Mouse (Mus musculus) cerebellum, adult 2 months (tissue): ENCODE measurements around the gene Nrarp.

Experiments used
- CTCF ChIP-seq: fragments of 200-500 bp; IDR thresholded peaks from 2 replicates; pipeline ENCODE4 v1.5.1; 2011; ENCODE audit warnings: low read depth, mild to moderate bottlenecking, control low read depth, low read length, moderate library complexity, borderline replicate concordance; ENCODE audit not compliant: insufficient read depth
- POLR2A ChIP-seq: fragments of 200-500 bp; IDR thresholded peaks from 2 replicates; pipeline ENCODE4 v1.6.1; 2011; ENCODE audit warnings: low read length, control low read depth, borderline replicate concordance; ENCODE audit not compliant: insufficient read depth

- TF ChIP-seq CTCF (no peak), POLR2A (no peak)
These were observed 9.3 kb upstream of the Nrarp start for GRCm38 (mm10) chr2:25171101-25171768.
